Mouse (Mus musculus) liver, embryonic 13.5 days (tissue): ENCODE measurements around the gene Gm17720. TPM values are rescaled to one million over a fixed set of nuclear protein-coding genes. Genes with fewer than 3 reads are reported as not detected.
A peak's percentile ranks its signal among the peaks of the same experiment; 100 is the strongest.

Experiments
- ATAC-seq: fragments of 200-750 bp; cut with Nextera tagmentation; 2 replicates; pipeline ENCODE4 v1.8.0; 2017; ENCODE audit warnings: low read depth, mild to moderate bottlenecking, moderate number of reproducible peaks, moderate library complexity
- DNase-seq: peaks from one replicate; pipeline ENCODE4 v3.0.0; 2022
- H3K27ac ChIP-seq: fragments of 300-500 bp; sonication (generic); 2 replicates; pipeline ENCODE4 v1.5.1; 2015; ENCODE audit warnings: moderate library complexity, mild to moderate bottlenecking, inconsistent platforms
- H3K27me3 ChIP-seq: fragments of 300-500 bp; sonication (generic); 2 replicates; pipeline ENCODE4 v1.6.1; 2015; ENCODE audit warnings: mild to moderate bottlenecking, inconsistent platforms
- H3K36me3 ChIP-seq: fragments of 300-500 bp; sonication (generic); 2 replicates; pipeline ENCODE4 v1.6.1; 2015; ENCODE audit warnings: mild to moderate bottlenecking, inconsistent platforms
- H3K4me1 ChIP-seq: fragments of 300-500 bp; sonication (generic); replicated peaks from 2 replicates; pipeline ENCODE4 v1.6.1; 2015; ENCODE audit warnings: inconsistent platforms
- H3K4me2 ChIP-seq: fragments of 300-500 bp; sonication (generic); 2 replicates; pipeline ENCODE4 v1.6.1; 2015; ENCODE audit warnings: inconsistent platforms, mild to moderate bottlenecking, moderate library complexity
- H3K4me3 ChIP-seq: fragments of 300-500 bp; sonication (generic); replicated peaks from 2 replicates; pipeline ENCODE4 v1.5.1; 2015; ENCODE audit warnings: mild to moderate bottlenecking, inconsistent platforms
- H3K9ac ChIP-seq: fragments of 300-500 bp; sonication (generic); 2 replicates; pipeline ENCODE4 v1.6.1; 2015; ENCODE audit warnings: mild to moderate bottlenecking, inconsistent platforms
- H3K9me3 ChIP-seq: fragments of 300-500 bp; sonication (generic); replicated peaks from 2 replicates; pipeline ENCODE4 v1.6.1; 2016; ENCODE audit warnings: inconsistent platforms
- WGBS: fragments of 180-500 bp; shearing (Covaris S2); methylation state at CpG from one replicate; pipeline ENCODE4 v1.1.7; 2015; ENCODE audit not compliant: insufficient replicate concordance; 5-methylcytosine and 5-hydroxymethylcytosine counted together
- polyA plus RNA-seq: library from polyadenylated mRNA; unstranded; fragments of >200 nt; fragmentation: Nextera tagmentation; extraction: Ambion mirVana; gene quantifications from 2 replicates; pipeline ENCODE4 v1.2.1, GENCODE M21; 2015

Gm17720 gene
- polyA plus RNA-seq, 1 experiment from 2014 or later = not detected

DNA sequence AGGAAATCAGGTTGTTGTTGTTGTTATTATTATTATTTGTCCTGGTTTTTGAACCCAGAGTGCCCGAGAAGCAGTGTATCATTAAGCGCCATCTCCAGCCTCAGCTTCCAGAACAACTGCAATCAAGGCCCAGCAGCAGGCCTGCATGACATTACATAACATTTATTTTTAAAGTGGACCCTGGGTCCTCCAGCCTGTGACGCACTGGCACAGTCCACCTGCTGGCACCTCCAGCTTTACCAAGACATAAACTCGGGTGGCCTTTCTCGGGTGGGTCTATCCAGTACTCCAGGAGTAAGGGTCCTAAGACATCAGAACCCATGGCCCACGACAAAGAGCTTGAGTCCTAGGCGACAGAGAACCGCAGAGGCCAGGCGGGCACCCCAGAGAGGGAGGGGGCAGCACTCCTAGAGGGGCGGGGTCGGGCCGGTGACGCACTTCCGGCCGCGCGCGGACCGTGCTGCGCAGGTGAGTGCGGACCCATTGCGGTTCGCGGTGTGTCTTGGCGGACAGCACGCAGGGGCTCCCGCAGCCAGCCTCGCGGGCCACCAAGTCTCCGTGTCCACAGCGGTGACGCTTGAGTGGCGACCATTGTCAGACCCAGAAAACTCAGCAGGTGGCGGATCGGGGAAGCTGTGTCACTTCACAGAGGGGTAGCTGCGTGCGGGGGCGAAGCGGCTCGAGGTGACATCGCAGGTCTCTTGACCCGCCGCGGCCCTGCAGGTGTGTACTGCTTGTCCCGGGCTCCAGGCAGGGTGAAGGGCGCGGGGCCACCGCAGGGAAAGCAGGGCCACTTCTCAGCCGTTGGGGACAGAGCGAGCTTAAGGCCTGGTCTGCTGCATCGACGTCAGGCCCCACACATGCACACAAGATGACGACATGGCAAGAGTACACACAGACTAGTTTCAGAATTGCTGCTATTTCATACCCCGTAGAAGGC lies 23.0 kb downstream of the Gm17720 start, which contains the start of gene Zfp612:
Gene Zfp612 (plus strand): TSS at position 465 of the 940 bp plus-strand sequence.
- Histone ChIP-seq H3K9me3 (no peaks in the 10 kb centered on the region), H3K4me2 (peak within 1 kb of the TSS; percentile 72), H3K4me3 (peak within 1 kb of the TSS; percentile 61), H3K27ac (no peak within 1 kb of the TSS), H3K27me3 (peaks cover 6% of the 10 kb centered on the region; the same call in 1 of the 2 replicates), H3K4me1 (peaks cover 8% of the 10 kb centered on the region; the same call in 1 of the 2 replicates), H3K36me3 (no peaks in the 10 kb centered on the region), H3K9ac (peak within 1 kb of the TSS; percentile 61)
- DNase-seq (peak; percentile 20), ATAC-seq (peak; percentile 76)
- 10% methylated on average over 54 of the region's 54 CpGs for WGBS

DNA sequence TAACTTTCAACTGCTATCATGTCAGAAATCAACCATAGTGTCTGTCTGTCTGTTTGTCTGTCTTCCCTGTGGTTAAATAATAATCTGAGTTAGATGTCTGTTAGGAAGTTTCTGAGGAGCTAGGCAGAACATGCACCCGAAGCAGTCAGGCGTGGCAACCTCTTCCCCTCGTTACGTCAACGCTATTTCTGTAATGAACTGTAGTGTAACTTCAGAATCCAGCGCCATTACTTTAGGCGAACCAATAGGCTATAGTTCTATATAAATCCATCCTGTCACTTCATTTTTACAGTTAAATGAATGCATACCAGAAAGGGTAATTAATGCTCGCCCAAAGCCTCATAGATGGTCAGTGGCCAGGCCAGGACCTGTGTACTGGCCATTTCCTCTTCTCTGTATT lies 28.1 kb downstream of the Gm17720 start:
- no peak for DNase-seq
- Histone ChIP-seq H3K4me3 (no peak overlapping the region), H3K27me3 (peaks cover under 1% of the 10 kb centered on the region; the same call in 1 of the 2 replicates), H3K9me3 (no peaks in the 10 kb centered on the region), H3K4me2 (no peak overlapping the region), H3K27ac (no peak overlapping the region), H3K4me1 (peaks cover 2% of the 10 kb centered on the region; the same call in 1 of the 2 replicates), H3K9ac (no peak overlapping the region), H3K36me3 (no peaks in the 10 kb centered on the region)
- no peak for ATAC-seq
- 68% methylated on average over 8 of the region's 8 CpGs for WGBS

DNA sequence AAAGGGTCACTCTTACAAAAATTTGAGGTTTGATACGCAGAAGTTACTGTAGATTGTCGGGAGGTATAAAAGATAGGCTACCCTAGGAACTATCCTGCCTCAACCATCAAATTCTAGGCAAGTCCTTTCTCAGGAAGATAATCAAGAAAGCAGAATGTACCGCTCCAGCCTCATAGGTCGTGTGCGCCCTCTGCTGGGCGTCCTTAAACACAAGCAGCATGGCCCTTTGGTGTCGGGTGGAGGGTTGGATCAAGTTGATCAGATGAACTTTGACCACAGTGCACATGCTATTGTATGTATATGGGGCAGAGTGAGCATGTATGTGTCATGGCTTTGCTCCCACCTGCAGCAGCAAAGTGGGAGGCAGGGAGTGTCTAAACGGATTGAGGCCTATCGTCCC lies 31.0 kb downstream of the Gm17720 start:
- no peak overlapping the region for H3K4me3 ChIP-seq
- H3K4me2 ChIP-seq = no peak overlapping the region
- ATAC-seq = no peak
- no peak overlapping the region for H3K27ac ChIP-seq
- peak; percentile 16 for DNase-seq
- no peak overlapping the region for H3K9ac ChIP-seq
- no peaks in the 10 kb centered on the region for H3K9me3 ChIP-seq
- no peaks in the 10 kb centered on the region for H3K27me3 ChIP-seq
- no peaks in the 10 kb centered on the region for H3K36me3 ChIP-seq
- no peaks in the 10 kb centered on the region for H3K4me1 ChIP-seq
- WGBS = 11% methylated on average over 9 of the region's 9 CpGs

DNA sequence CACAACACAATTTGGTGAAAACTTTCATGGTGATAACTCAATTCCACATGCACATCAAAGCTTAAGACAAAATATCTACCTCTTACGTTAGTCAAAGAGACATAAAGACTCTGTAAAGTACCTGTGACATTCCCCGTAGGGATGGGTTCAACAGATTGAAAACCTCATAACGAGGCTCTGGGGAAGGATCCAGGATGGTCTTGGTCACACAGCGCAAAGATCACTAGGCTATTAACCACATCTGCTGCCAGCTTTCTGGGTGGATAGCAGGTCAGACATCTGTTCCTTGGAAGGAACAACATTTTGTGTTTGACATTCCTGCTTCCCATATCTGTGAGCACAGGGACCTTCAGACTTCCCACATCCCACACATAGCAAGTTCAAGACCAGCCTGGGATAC lies 32.8 kb downstream of the Gm17720 start:
- Histone ChIP-seq H3K27me3 (no peaks in the 10 kb centered on the region), H3K4me3 (no peak overlapping the region), H3K9ac (no peak overlapping the region), H3K27ac (no peak overlapping the region), H3K36me3 (no peaks in the 10 kb centered on the region), H3K9me3 (no peaks in the 10 kb centered on the region), H3K4me2 (no peak overlapping the region), H3K4me1 (no peaks in the 10 kb centered on the region)
- 77% methylated on average over 4 of the region's 4 CpGs for WGBS
- ATAC-seq = no peak
- no peak for DNase-seq

DNA sequence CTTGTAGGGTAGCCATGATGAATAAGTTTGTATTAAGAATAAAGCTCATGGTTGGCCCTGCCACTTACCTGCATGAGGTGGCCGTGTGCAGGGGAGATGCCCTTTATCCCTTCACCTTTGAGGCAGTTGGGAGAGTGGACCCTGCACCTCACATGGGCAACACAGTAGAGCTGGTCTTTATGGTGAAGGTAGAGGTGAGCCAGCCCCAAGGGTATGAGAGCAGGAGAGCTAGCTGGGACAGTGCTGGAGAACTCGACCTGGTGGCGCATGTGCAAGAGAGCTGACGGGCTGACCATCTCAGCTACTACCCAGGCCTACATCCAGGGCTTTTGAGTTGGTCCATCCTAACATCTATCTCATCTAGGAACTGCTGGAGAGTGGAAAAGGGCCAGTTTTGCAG lies 36.9 kb downstream of the Gm17720 start:
- 68% methylated on average over 4 of the region's 4 CpGs for WGBS
- Histone ChIP-seq H3K36me3 (no peaks in the 10 kb centered on the region), H3K4me1 (no peaks in the 10 kb centered on the region), H3K27me3 (no peaks in the 10 kb centered on the region), H3K4me2 (no peak overlapping the region), H3K4me3 (no peak overlapping the region), H3K9ac (no peak overlapping the region), H3K9me3 (no peaks in the 10 kb centered on the region), H3K27ac (no peak overlapping the region)
- no peak for ATAC-seq
- DNase-seq = no peak

DNA sequence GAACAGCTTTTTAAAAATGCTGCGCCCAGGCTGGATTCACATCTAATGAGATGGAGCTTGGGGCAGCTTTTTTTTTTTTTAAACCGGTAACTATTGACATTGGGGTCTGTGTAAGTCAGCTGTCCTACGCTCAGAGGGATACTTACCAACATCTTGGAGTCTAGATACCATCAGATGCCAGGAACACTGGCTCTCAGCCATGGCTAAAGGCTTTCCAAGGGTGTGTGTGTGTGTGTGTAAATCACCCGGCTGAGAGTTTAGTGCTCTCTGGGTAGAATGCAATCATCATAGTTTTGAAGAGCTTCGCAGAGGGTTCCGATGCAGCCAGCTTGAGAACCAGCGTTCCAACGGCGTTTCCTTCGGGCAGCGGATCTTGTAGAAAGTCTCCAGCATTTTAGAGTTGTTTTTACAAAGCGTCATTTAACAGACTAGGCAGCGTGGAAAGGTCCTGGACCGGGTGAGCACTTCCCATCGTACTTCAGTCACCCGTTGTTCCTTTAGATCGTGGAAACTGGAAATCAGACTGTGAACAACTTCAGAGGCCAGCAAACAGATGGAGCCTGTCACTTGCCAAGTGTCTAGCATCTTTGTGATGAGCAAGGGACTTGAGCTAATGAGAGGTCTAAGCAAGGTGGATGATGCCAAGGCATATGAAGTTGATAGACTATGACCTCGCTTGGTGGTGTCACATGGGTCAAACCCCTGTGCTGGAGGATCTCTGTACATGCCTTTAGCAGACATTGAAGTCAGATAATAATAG lies 37.8 kb downstream of the Gm17720 start:
- ATAC-seq (no peak), DNase-seq (no peak)
- no peaks in the 10 kb centered on the region for H3K4me1 ChIP-seq
- no peaks in the 10 kb centered on the region for H3K9me3 ChIP-seq
- no peak overlapping the region for H3K4me3 ChIP-seq
- no peaks in the 10 kb centered on the region for H3K27me3 ChIP-seq
- no peak overlapping the region for H3K4me2 ChIP-seq
- no peaks in the 10 kb centered on the region for H3K36me3 ChIP-seq
- H3K9ac ChIP-seq = no peak overlapping the region
- WGBS = 81% methylated on average over 18 of the region's 18 CpGs
- H3K27ac ChIP-seq = no peak overlapping the region

DNA sequence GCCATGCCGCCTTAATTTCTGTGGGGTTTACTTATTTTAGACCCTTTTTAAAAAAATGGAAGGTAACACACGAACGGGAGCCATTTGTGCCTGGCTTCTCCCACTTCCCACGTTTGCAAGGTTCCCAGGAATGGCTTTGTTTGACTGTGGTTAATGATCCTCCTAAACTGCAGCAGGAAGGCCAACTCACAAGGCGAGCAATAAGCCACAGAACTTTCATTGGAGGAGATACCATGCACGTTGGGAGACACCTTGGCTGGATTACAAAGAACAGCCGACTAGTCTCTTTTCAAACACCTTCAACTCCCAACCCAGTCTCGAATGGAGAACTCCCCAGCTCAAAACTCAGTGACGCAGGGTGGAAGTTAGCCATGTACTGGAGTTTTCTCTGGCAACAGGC lies 38.4 kb downstream of the Gm17720 start:
- Histone ChIP-seq H3K27ac (no peak overlapping the region), H3K9ac (no peak overlapping the region), H3K9me3 (no peaks in the 10 kb centered on the region), H3K27me3 (no peaks in the 10 kb centered on the region), H3K4me2 (no peak overlapping the region), H3K4me3 (no peak overlapping the region), H3K4me1 (no peaks in the 10 kb centered on the region), H3K36me3 (no peaks in the 10 kb centered on the region)
- WGBS = 55% methylated on average over 9 of the region's 9 CpGs
- DNase-seq (no peak), ATAC-seq (no peak)

DNA sequence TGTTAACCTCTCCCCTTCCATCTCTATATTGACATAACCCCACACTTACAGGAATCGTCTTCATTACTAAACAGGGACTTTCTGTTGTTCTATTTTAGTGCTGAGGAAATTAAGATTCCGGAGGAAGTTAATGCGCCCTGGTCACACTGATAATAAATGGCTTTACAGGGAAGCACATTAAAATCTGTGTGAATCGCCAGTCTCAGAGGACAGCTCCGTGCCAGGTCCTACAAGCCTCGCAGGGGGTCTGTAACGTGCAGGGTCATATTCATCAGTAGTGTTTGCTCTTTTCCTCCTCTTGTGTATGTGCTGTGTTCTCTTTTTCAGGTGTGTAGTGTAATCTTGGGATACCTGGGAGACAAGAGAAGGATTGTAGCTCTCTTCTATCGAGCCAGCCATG lies 44.3 kb downstream of the Gm17720 start:
- no peak overlapping the region for H3K4me3 ChIP-seq
- H3K9ac ChIP-seq = no peak overlapping the region
- H3K27ac ChIP-seq = no peak overlapping the region
- H3K9me3 ChIP-seq = no peaks in the 10 kb centered on the region
- H3K4me2 ChIP-seq = no peak overlapping the region
- ATAC-seq (no peak), DNase-seq (no peak)
- no peaks in the 10 kb centered on the region for H3K27me3 ChIP-seq
- no peaks in the 10 kb centered on the region for H3K36me3 ChIP-seq
- WGBS = 61% methylated on average over 8 of the region's 8 CpGs
- no peaks in the 10 kb centered on the region for H3K4me1 ChIP-seq

DNA sequence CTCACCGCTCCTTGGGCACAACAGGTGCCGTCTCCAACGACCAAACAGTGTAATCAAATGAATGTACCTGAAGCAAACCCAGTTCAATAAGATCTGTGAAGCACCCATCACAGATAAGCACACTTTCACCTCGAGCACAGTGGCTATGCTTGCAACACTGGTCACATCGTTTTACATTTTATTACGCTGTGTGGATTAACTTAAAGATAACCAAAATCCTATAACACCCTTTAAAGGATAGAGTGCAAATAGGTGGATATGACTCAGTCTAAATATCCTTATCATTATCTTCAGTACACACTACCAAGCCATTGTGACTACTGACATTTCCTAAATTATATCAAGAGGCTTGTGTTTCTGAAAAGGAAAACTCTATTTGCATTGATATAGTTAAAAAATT lies 51.3 kb downstream of the Gm17720 start:
- 66% methylated on average over 6 of the region's 6 CpGs for WGBS
- no peaks in the 10 kb centered on the region for H3K36me3 ChIP-seq
- no peak for DNase-seq
- ATAC-seq = no peak
- H3K27ac ChIP-seq = no peak overlapping the region
- H3K27me3 ChIP-seq = no peaks in the 10 kb centered on the region
- no peak overlapping the region for H3K9ac ChIP-seq
- no peaks in the 10 kb centered on the region for H3K9me3 ChIP-seq
- H3K4me2 ChIP-seq = no peak overlapping the region
- no peaks in the 10 kb centered on the region for H3K4me1 ChIP-seq
- no peak overlapping the region for H3K4me3 ChIP-seq

DNA sequence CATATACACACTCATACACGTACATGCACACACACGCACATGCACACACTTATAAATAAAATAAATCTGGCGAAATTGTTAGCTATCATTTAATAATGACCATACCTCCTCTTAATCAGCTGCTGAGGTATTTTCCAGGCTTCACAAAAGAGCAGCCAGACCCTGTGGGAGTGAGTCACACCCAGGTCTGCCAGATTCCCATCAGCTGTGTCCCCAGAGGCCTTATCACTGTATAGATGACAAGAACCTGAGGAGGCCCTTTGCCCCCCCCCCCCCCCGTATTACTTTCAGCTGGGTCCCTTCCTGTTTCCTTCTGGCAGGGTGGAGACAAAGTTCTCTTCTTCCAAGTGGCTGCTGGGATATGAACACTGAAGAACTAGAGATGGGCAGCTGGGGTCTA lies 62.0 kb downstream of the Gm17720 start:
- ATAC-seq (no peak), DNase-seq (no peak)
- WGBS = 50% methylated on average over 4 of the region's 4 CpGs
- H3K9ac ChIP-seq = no peak overlapping the region
- no peak overlapping the region for H3K4me2 ChIP-seq
- no peaks in the 10 kb centered on the region for H3K4me1 ChIP-seq
- no peaks in the 10 kb centered on the region for H3K9me3 ChIP-seq
- H3K27ac ChIP-seq = no peak overlapping the region
- H3K4me3 ChIP-seq = no peak overlapping the region
- no peaks in the 10 kb centered on the region for H3K27me3 ChIP-seq
- no peaks in the 10 kb centered on the region for H3K36me3 ChIP-seq

DNA sequence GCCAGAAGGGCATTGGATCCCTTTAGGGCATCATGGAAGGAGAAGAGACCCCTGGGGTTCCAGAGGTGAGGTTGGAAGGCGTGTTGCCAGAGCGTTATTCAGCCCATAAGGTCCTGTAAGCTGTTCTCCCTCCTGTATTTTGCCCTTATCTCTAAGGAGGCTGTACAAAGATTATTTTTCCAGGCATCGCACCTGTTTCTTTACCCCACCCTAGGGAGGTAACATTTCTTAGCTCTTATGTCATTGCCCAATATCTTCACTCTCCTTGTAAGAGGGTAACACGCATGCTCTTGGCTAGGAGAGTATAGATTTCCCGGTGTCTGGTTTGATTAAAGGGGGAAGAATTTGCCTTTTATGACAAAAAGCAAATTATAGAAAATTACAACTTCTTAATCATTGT lies 62.9 kb downstream of the Gm17720 start, which contains the start of gene Chst4:
Gene Chst4 (minus strand): TSS at position 82 of the 400 bp plus-strand sequence.
- ATAC-seq (no peak), DNase-seq (no peak)
- H3K4me3 ChIP-seq = no peak within 1 kb of the TSS
- H3K27me3 ChIP-seq = no peaks in the 10 kb centered on the region
- no peak within 1 kb of the TSS for H3K4me2 ChIP-seq
- H3K4me1 ChIP-seq = no peaks in the 10 kb centered on the region
- H3K36me3 ChIP-seq = no peaks in the 10 kb centered on the region
- WGBS = 73% methylated on average over 5 of the region's 5 CpGs
- H3K27ac ChIP-seq = no peak within 1 kb of the TSS
- no peak within 1 kb of the TSS for H3K9ac ChIP-seq
- no peaks in the 10 kb centered on the region for H3K9me3 ChIP-seq
